Mouse (Mus musculus) heart, embryonic 15.5 days (tissue): ENCODE results near the gene Gdf15. TPM values are rescaled to one million over a fixed set of nuclear protein-coding genes. Genes with fewer than 3 reads are reported as not detected.

Source experiments
- polyA plus RNA-seq: library from polyadenylated mRNA; unstranded; fragments of >200 nt; fragmentation: Nextera tagmentation; extraction: Ambion mirVana; gene quantifications from 2 replicates; pipeline ENCODE4 v1.2.1, GENCODE M21; 2015

Gene Gdf15
- polyA plus RNA-seq, 1 experiment from 2014 or later: 0.89 TPM

Other genes starting within 250 kb of the Gdf15 start
- gene Crtc1, start 192.9 kb downstream of the Gdf15 start, polyA plus RNA-seq: 8.7 and 14.2 TPM in 2 replicates
- 8.7 and 12.7 TPM in 2 replicates for gene Klhl26, start 155.5 kb downstream of the Gdf15 start, polyA plus RNA-seq
- gene Tmem59l, start 145.1 kb downstream of the Gdf15 start, polyA plus RNA-seq: 0.24 and 0.96 TPM in 2 replicates
- gene Crlf1, start 139.3 kb downstream of the Gdf15 start, polyA plus RNA-seq: 3.8 and 11.1 TPM in 2 replicates
- gene Rex1bd, start 125.7 kb downstream of the Gdf15 start, polyA plus RNA-seq: 116 and 117 TPM in 2 replicates
- 684 and 768 TPM in 2 replicates for gene Uba52, start 121.7 kb downstream of the Gdf15 start, polyA plus RNA-seq
- 203 and 274 TPM in 2 replicates for gene Fkbp8, start 104.7 kb downstream of the Gdf15 start, polyA plus RNA-seq
- 64.5 and 68.8 TPM in 2 replicates for gene Kxd1, start 104.5 kb downstream of the Gdf15 start, polyA plus RNA-seq
- 10.8 and 15.0 TPM in 2 replicates for gene Ell, start 93.0 kb downstream of the Gdf15 start, polyA plus RNA-seq
- 92.9 and 121 TPM in 2 replicates for gene Isyna1, start 38.1 kb downstream of the Gdf15 start, polyA plus RNA-seq
- 62.1 and 82.6 TPM in 2 replicates for gene Ssbp4, start 23.6 kb downstream of the Gdf15 start, polyA plus RNA-seq
- gene Lrrc25, start 16.3 kb downstream of the Gdf15 start, polyA plus RNA-seq: 1.4 and 3.4 TPM in 2 replicates
- gene Pgpep1, start 27.9 kb upstream of the Gdf15 start, polyA plus RNA-seq: 32.2 and 36.3 TPM in 2 replicates
- 256 and 281 TPM in 2 replicates for gene Lsm4, start 40.8 kb upstream of the Gdf15 start, polyA plus RNA-seq
- gene Jund, start 66.5 kb upstream of the Gdf15 start, polyA plus RNA-seq: 79.8 and 89.0 TPM in 2 replicates
- 0.04 TPM in 2 replicates for gene Iqcn, start 71.0 kb upstream of the Gdf15 start, polyA plus RNA-seq
- not detected in 2 replicates for gene Gm3336, start 86.1 kb upstream of the Gdf15 start, polyA plus RNA-seq
- 0.19 and 0.32 TPM in 2 replicates for gene Pde4c, start 91.3 kb upstream of the Gdf15 start, polyA plus RNA-seq
- gene Rab3a, start 122.2 kb upstream of the Gdf15 start, polyA plus RNA-seq: 21.0 and 25.5 TPM in 2 replicates
- gene Mpv17l2, start 128.5 kb upstream of the Gdf15 start, polyA plus RNA-seq: 43.0 and 45.2 TPM in 2 replicates
- gene Pik3r2, start 144.3 kb upstream of the Gdf15 start, polyA plus RNA-seq: 28.0 and 45.8 TPM in 2 replicates
- gene Mast3, start 172.6 kb upstream of the Gdf15 start, polyA plus RNA-seq: 5.0 and 11.1 TPM in 2 replicates
- 0.15 and 0.53 TPM in 2 replicates for gene Il12rb1, start 176.0 kb upstream of the Gdf15 start, polyA plus RNA-seq
- gene Arrdc2, start 207.3 kb upstream of the Gdf15 start, polyA plus RNA-seq: 2.8 and 4.0 TPM in 2 replicates
- gene Kcnn1, start 230.8 kb upstream of the Gdf15 start, polyA plus RNA-seq: 2.8 and 3.8 TPM in 2 replicates
- gene Ccdc124, start 241.5 kb upstream of the Gdf15 start, polyA plus RNA-seq: 79.7 and 84.1 TPM in 2 replicates